Mouse (Mus musculus) embryonic facial prominence, embryonic 15.5 days (tissue): Measurements from ENCODE around the gene Saysd1. TPM values are rescaled to one million over a fixed set of nuclear protein-coding genes. Genes with fewer than 3 reads are reported as not detected.

Experiments used
- ATAC-seq: fragments of 200-750 bp; cut with Nextera tagmentation; 2 replicates; pipeline ENCODE4 v1.8.0; 2017; ENCODE audit warnings: low read depth, moderate TSS enrichment; ENCODE audit not compliant: insufficient number of reproducible peaks, low FRiP score, low TSS enrichment
- H3K27ac ChIP-seq: fragments of 300-500 bp; sonication (generic); replicated peaks from 2 replicates; pipeline ENCODE4 v1.5.1; 2015; ENCODE audit warnings: mild to moderate bottlenecking, inconsistent platforms
- H3K27me3 ChIP-seq: fragments of 300-500 bp; sonication (generic); 2 replicates; pipeline ENCODE4 v1.6.1; 2015; ENCODE audit warnings: inconsistent platforms
- H3K36me3 ChIP-seq: fragments of 300-500 bp; sonication (generic); 2 replicates; pipeline ENCODE4 v1.6.1; 2015; ENCODE audit warnings: mild to moderate bottlenecking, inconsistent platforms
- H3K4me1 ChIP-seq: fragments of 300-500 bp; sonication (generic); 2 replicates; pipeline ENCODE4 v1.6.1; 2015; ENCODE audit warnings: inconsistent platforms
- H3K4me2 ChIP-seq: fragments of 300-500 bp; sonication (generic); replicated peaks from 2 replicates; pipeline ENCODE4 v1.6.1; 2015; ENCODE audit warnings: mild to moderate bottlenecking, inconsistent platforms
- H3K4me3 ChIP-seq: fragments of 300-500 bp; sonication (generic); replicated peaks from 2 replicates; pipeline ENCODE4 v1.5.1; 2015; ENCODE audit warnings: mild to moderate bottlenecking, inconsistent platforms
- H3K9ac ChIP-seq: fragments of 300-500 bp; sonication (generic); 2 replicates; pipeline ENCODE4 v1.6.1; 2015; ENCODE audit warnings: inconsistent platforms
- H3K9me3 ChIP-seq: fragments of 300-500 bp; sonication (generic); replicated peaks from 2 replicates; pipeline ENCODE4 v1.6.1; 2016; ENCODE audit warnings: inconsistent platforms
- WGBS: fragments of 180-500 bp; shearing (Covaris S2); methylation state at CpG from one replicate; pipeline ENCODE4 v1.1.7; 2015; 5-methylcytosine and 5-hydroxymethylcytosine counted together
- polyA plus RNA-seq: library from polyadenylated mRNA; unstranded; fragments of >200 nt; fragmentation: Nextera tagmentation; extraction: Ambion mirVana; gene quantifications from 2 replicates; pipeline ENCODE4 v1.2.1, GENCODE M21; 2015

Saysd1 gene
- 12.9 and 13.2 TPM in 2 replicates for polyA plus RNA-seq

DNA sequence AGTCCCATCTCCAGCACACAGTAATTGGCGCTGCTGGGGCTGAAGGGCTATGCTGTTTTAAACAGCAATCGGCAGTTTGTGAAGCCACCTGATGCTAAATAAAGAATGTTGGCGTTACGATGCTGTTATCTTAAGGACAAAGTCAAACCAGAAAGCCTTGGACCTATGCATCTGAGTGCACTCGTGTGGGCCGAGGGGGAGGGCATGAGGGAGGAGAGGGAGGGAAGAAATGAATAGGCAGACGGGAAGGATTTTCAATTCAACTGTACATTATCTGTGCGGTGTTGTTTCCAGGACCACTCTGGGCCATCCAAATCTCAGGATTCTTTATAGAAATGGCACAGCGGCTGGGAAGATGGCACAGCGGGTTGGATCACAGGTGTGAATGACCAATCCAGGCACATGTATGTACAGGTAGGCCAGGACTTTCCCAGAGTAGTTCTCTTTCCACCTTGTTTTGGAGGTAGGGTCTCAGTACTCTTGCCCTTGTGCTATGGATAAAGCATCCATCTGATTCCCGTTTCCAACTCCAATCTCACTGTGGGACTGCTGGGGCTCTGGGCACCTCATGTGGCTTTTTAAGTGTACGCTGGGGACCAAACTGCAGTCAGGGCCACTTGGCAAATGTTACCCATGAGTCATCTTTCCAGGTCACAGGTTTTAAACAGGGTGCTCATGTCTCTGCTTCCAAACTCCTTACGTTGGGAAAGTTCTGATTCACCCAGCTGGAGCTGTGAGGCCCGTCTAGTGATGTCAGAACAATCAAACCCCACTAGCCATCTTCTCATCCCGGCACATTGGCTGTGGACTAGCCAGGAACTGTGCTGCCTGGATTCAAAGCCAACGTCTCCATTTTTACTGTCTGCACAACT lies at the start of gene Saysd1:
Gene Saysd1 (minus strand): TSS at position 51 of the 872 bp plus-strand sequence.
- 79% methylated on average over 16 of the region's 16 CpGs for WGBS
- H3K9me3 ChIP-seq: no peaks in the 10 kb centered on the region
- H3K4me3 ChIP-seq: no peak within 1 kb of the TSS
- no peak for ATAC-seq
- H3K4me1 ChIP-seq: no peaks in the 10 kb centered on the region
- no peak within 1 kb of the TSS for H3K27ac ChIP-seq
- H3K27me3 ChIP-seq: no peaks in the 10 kb centered on the region
- no peak within 1 kb of the TSS for H3K9ac ChIP-seq
- H3K4me2 ChIP-seq: no peak within 1 kb of the TSS
- 0 out of 2 replicates have a peak, but pooled peaks cover 5% of the 10 kb centered on the region for H3K36me3 ChIP-seq

DNA sequence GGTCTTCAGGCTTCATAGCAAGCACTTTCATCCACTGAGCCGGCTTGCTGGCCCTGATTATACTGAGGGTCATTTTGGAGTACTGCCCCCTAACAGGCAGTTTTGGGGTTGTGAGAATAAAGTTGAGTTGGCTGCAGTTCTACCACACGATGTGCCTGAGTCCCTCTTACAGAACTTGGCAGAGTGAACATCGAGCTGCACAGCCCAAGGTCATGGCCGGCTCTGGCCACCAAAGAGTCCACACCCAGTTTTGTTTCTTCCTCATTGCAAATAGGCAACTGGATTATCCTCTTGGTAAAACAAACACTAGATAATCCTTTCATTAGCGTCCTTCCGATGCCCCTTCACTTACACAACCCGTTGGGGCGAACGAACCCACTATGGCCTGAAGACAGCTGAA lies 47.1 kb upstream of the Saysd1 start:
- H3K27me3 ChIP-seq: no peaks in the 10 kb centered on the region
- no peak overlapping the region for H3K9ac ChIP-seq
- no peak for ATAC-seq
- H3K9me3 ChIP-seq: no peaks in the 10 kb centered on the region
- no peak overlapping the region for H3K27ac ChIP-seq
- peaks cover 12% of the 10 kb centered on the region for H3K4me1 ChIP-seq
- no peaks in the 10 kb centered on the region for H3K36me3 ChIP-seq
- H3K4me2 ChIP-seq: no peak overlapping the region
- 80% methylated on average over 9 of the region's 9 CpGs for WGBS
- H3K4me3 ChIP-seq: no peak overlapping the region

DNA sequence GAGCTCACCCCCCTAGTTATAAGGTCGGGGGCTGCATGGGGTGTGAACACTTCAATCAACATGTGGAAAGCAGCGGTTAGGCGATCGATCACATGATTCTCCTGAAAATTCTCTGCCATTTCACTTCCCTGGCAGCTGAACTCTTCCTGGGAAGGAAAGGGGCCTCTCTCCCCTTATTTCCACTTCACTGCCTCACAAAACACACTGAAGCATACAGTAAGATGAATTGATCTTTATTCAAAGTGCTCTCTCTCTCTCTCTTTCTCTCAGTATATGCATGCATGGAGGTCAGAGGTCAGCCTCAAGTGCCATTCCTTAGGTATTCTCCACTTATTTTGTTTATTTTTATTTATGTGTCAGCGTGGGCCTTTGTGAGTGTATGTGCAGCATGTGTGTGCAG lies 45.4 kb upstream of the Saysd1 start:
- Histone ChIP-seq H3K4me1 (peaks cover 25% of the 10 kb centered on the region), H3K9ac (no peak overlapping the region), H3K9me3 (no peaks in the 10 kb centered on the region), H3K27ac (no peak overlapping the region), H3K4me2 (no peak overlapping the region), H3K27me3 (no peaks in the 10 kb centered on the region), H3K4me3 (no peak overlapping the region), H3K36me3 (no peaks in the 10 kb centered on the region)
- no peak for ATAC-seq
- WGBS: 63% methylated on average over 5 of the region's 5 CpGs

DNA sequence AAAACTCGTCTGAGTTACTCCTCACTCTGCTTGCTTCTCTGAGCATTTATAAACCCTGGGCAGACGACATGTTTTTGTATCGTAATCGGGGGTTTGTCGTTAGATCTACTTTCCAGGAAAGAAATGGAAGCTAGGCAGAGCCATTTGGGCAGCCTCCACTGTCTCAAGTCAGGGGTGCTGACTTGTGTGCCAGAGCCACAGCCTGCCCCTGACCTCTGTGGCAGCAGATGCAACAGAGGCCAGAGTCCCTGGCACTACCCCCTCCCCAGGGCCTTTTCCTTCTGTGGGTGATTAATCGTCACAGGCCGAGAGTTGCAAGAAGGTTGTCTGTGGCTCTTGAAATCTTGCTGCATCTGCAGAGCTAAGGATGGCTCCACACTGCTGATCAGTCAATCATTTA lies 44.3 kb upstream of the Saysd1 start:
- 64% methylated on average over 7 of the region's 7 CpGs for WGBS
- no peak for ATAC-seq
- H3K9me3 ChIP-seq: no peaks in the 10 kb centered on the region
- no peaks in the 10 kb centered on the region for H3K36me3 ChIP-seq
- H3K27ac ChIP-seq: no peak overlapping the region
- H3K4me1 ChIP-seq: peaks cover 25% of the 10 kb centered on the region
- H3K4me3 ChIP-seq: no peak overlapping the region
- no peak overlapping the region for H3K4me2 ChIP-seq
- H3K9ac ChIP-seq: no peak overlapping the region
- no peaks in the 10 kb centered on the region for H3K27me3 ChIP-seq

DNA sequence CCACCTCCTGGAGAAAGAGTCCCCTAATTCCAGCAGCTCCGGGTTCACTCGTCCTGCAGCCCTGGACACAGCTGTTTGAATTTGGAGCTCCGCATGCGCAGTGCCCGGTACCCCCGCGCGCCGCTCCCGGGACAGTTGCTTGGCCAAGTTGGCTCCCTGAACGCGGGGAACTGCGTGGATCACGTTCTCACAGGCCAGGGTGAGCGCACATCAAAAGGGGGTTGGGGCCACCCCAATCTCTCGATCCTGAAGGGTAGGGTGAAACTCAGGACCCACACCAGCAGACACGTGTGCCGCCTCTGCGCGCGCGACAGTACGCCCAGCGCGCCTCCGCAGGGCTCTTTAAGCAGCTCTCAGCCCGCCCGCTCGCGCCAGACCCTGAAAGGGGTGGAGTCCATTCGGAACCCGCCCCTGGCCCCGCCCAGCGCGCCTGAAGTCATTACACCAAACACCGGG lies 43.2 kb upstream of the Saysd1 start, which contains the start of gene Kcnk5:
Gene Kcnk5 (minus strand): TSS at position 344 of the 456 bp plus-strand sequence.
- Histone ChIP-seq H3K9me3 (no peaks in the 10 kb centered on the region), H3K27ac (no peak within 1 kb of the TSS), H3K4me3 (peak within 1 kb of the TSS; percentile 60), H3K9ac (peak within 1 kb of the TSS; percentile 40), H3K4me2 (peak within 1 kb of the TSS; percentile 91), H3K27me3 (no peaks in the 10 kb centered on the region), H3K36me3 (no peaks in the 10 kb centered on the region), H3K4me1 (peaks cover 25% of the 10 kb centered on the region)
- peak; percentile 91 for ATAC-seq
- under 1% methylated on average over 36 of the region's 36 CpGs for WGBS

DNA sequence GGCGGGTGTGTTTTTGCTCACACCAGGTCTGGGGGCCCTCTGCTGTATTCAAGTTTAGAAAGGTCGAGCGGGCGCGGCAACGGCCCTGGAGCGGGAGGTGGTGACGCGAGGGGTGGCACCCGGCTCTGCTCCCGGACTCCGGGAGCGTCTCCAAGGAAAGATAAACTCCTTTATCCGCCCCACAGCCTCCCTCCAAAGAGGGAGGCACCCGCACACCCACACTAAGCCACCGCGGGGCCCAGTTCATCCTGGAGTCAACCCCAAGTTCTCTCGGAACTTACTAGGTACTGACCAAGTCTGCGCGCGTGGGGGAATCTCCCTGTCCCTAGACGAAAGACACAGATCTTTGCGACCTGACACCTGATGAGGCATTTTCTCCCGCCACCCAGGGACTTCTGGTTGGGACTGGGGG lies 42.4 kb upstream of the Saysd1 start:
- peak overlapping the region; percentile 35; the same call in 1 of the 2 replicates for H3K9ac ChIP-seq
- peaks cover 25% of the 10 kb centered on the region for H3K4me1 ChIP-seq
- H3K27me3 ChIP-seq: no peaks in the 10 kb centered on the region
- under 1% methylated on average over 24 of the region's 24 CpGs for WGBS
- no peak for ATAC-seq
- peak overlapping the region; percentile 91 for H3K4me2 ChIP-seq
- no peaks in the 10 kb centered on the region for H3K9me3 ChIP-seq
- H3K4me3 ChIP-seq: peak overlapping the region; percentile 60
- H3K27ac ChIP-seq: no peak overlapping the region
- no peaks in the 10 kb centered on the region for H3K36me3 ChIP-seq

DNA sequence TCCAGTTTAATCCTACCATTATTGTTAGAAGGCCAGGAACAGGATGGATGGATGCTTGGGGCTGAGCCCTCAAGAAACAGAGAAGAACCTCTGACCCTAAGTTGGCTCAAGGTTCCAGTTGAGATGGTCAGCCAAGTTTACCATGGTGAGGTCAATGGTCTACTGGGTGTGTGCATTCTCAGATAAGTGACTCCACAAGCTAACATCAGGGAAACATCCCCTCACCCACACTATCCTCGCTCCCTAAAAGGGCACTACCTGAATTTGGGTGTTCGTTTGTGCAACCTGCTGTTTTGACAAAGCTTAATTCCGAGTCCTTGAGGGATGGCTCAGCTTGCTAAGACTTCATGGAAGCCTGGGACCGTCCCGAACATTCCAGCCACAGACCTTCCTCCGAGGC lies 42.0 kb upstream of the Saysd1 start:
- H3K4me3 ChIP-seq: peak overlapping the region; percentile 60
- H3K27me3 ChIP-seq: no peaks in the 10 kb centered on the region
- no peaks in the 10 kb centered on the region for H3K9me3 ChIP-seq
- H3K36me3 ChIP-seq: no peaks in the 10 kb centered on the region
- peak overlapping the region; percentile 35; the same call in 1 of the 2 replicates for H3K9ac ChIP-seq
- peak overlapping the region; percentile 91 for H3K4me2 ChIP-seq
- H3K4me1 ChIP-seq: peaks cover 25% of the 10 kb centered on the region
- ATAC-seq: no peak
- H3K27ac ChIP-seq: no peak overlapping the region
- 8% methylated on average over 6 of the region's 6 CpGs for WGBS

DNA sequence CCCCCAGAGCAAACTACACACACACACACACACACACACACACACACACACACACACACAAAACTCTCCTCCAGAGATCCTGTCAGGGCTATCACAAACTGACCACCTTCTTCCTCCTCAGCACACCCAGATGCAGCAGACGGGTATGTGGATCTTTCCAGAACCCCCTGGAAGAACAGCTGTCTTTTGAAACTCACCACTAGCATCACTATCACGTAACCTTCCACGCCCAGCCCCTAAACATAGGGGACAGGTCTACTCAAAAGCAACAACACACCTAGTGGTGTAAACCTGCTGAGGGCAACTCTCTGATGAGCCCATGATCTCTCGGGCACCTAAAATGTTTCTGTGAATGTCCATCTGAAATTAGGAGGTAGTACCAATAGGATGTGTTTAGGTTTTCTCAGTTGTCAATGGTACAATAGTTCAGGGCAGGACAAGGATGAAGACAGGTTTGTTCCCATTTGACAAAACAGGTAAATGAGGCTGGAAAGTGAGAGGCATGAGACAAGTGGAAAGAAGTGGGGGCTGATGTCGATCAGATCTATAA lies 41.5 kb upstream of the Saysd1 start:
- no peak overlapping the region for H3K9ac ChIP-seq
- H3K9me3 ChIP-seq: no peaks in the 10 kb centered on the region
- H3K27me3 ChIP-seq: no peaks in the 10 kb centered on the region
- no peaks in the 10 kb centered on the region for H3K36me3 ChIP-seq
- WGBS: 72% methylated on average over 5 of the region's 5 CpGs
- H3K4me2 ChIP-seq: peak overlapping the region; percentile 91
- ATAC-seq: no peak
- H3K4me3 ChIP-seq: no peak overlapping the region
- peaks cover 25% of the 10 kb centered on the region for H3K4me1 ChIP-seq
- no peak overlapping the region for H3K27ac ChIP-seq

DNA sequence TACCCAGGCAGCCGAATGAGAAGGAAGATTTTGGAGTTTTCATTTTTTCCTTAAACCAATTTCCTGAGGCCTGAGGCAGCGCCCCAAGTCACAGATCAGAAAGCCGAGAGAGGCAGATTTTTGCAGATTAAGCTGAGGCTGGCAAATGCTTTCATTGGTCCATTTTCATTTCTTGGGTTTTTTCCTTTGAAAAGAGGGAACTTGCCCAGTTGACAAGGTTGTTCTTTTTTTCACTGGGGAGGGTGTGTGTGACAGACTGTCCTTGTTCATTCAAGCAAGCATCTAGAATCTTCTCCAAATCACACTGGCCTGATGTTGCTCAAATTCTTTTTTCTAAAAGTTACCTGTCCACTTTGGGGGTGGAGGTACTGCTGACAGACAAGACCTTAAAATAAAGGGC lies 40.7 kb upstream of the Saysd1 start:
- Histone ChIP-seq H3K27ac (no peak overlapping the region), H3K36me3 (no peaks in the 10 kb centered on the region), H3K27me3 (no peaks in the 10 kb centered on the region), H3K4me1 (peaks cover 25% of the 10 kb centered on the region), H3K4me3 (no peak overlapping the region), H3K9me3 (no peaks in the 10 kb centered on the region), H3K4me2 (0 out of 2 replicates have a peak overlapping the region, but pooled peaks have one; percentile 12), H3K9ac (no peak overlapping the region)
- no peak for ATAC-seq
- 27% methylated on average over 3 of the region's 3 CpGs for WGBS

DNA sequence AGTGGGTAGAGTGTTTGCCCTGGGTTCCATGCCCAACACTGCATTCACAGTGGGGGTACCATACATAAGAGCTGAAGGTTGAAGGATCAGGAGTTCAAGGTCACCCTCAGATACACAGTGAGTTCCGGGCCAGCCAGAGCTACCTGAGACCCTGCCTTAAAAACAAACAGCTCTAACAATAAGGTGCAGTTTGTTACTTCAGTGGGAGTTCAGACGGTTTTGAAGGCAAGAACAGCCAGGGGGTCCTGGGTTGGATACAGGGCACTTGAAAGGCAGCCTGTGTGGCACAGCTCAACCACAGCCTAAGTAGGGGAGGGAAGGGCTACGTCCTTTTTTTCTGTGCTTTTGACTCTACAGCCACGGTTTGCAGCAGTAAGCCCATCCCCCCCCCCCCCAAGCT lies 40.3 kb upstream of the Saysd1 start:
- no peak for ATAC-seq
- Histone ChIP-seq H3K9ac (no peak overlapping the region), H3K36me3 (no peaks in the 10 kb centered on the region), H3K4me1 (peaks cover 25% of the 10 kb centered on the region), H3K9me3 (no peaks in the 10 kb centered on the region), H3K4me2 (no peak overlapping the region), H3K4me3 (no peak overlapping the region), H3K27me3 (no peaks in the 10 kb centered on the region), H3K27ac (no peak overlapping the region)
- 24% methylated on average over 4 of the region's 4 CpGs for WGBS

DNA sequence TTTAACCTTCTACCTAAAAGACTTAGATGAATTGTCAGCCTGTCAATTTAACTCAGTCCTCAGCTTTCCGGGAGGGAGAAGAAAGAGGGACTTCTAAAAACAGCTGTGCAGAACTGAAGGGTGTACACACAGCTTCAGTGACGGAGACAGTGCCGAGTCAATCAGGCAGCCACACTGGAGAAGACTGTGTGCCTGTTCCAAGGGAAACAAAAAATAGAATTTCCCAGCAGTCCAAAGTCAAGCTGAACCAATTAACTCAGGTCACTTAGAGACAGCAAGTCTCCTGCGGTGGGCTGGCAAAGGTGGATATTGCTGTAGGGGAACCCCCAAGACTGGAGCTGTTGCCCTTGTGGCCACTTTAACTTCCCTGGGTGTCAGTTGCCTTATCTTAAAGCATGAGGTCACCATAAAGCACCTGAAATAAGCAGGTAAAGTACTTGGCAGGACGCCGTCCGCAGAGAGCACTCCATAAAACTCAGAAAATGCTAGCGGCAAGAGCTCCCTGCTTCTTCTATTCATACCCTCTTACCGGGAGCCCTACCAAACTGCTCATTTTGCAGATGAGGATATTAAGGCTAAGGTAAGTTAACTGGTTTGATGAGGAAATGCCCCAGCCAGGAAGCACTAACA lies 39.3 kb upstream of the Saysd1 start:
- Histone ChIP-seq H3K9ac (no peak overlapping the region), H3K27ac (no peak overlapping the region), H3K4me1 (peaks cover 25% of the 10 kb centered on the region), H3K4me3 (no peak overlapping the region), H3K36me3 (no peaks in the 10 kb centered on the region), H3K4me2 (no peak overlapping the region), H3K27me3 (no peaks in the 10 kb centered on the region), H3K9me3 (no peaks in the 10 kb centered on the region)
- 72% methylated on average over 9 of the region's 9 CpGs for WGBS
- ATAC-seq: no peak
